Mouse (Mus musculus) hindbrain, embryonic 15.5 days (tissue): ENCODE data around the gene Mcat. TPM values are rescaled to one million over a fixed set of nuclear protein-coding genes. Genes with fewer than 3 reads are reported as not detected.

ENCODE experiments used
- ATAC-seq: fragments of 200-750 bp; cut with Nextera tagmentation; 2 replicates; pipeline ENCODE4 v1.8.0; 2017; ENCODE audit warnings: low read depth, moderate number of reproducible peaks, moderate TSS enrichment; ENCODE audit not compliant: low FRiP score
- H3K27ac ChIP-seq: fragments of 300-500 bp; sonication (generic); replicated peaks from 2 replicates; pipeline ENCODE4 v1.5.1; 2015; ENCODE audit warnings: mild to moderate bottlenecking, inconsistent platforms
- H3K27me3 ChIP-seq: fragments of 300-500 bp; sonication (generic); 2 replicates; pipeline ENCODE4 v1.6.1; 2015; ENCODE audit warnings: control low read depth, inconsistent platforms
- H3K36me3 ChIP-seq: fragments of 300-500 bp; sonication (generic); 2 replicates; pipeline ENCODE4 v1.6.1; 2015; ENCODE audit warnings: control low read depth, inconsistent platforms
- H3K4me1 ChIP-seq: fragments of 300-500 bp; sonication (generic); replicated peaks from 2 replicates; pipeline ENCODE4 v1.6.1; 2015; ENCODE audit warnings: control low read depth, inconsistent platforms
- H3K4me2 ChIP-seq: fragments of 300-500 bp; sonication (generic); 2 replicates; pipeline ENCODE4 v1.6.1; 2015; ENCODE audit warnings: moderate library complexity, mild to moderate bottlenecking, inconsistent platforms
- H3K4me3 ChIP-seq: fragments of 300-500 bp; sonication (generic); 2 replicates; pipeline ENCODE4 v1.5.1; 2015; ENCODE audit warnings: mild to moderate bottlenecking, inconsistent platforms
- H3K9ac ChIP-seq: fragments of 300-500 bp; sonication (generic); 2 replicates; pipeline ENCODE4 v1.6.1; 2015; ENCODE audit warnings: inconsistent platforms
- H3K9me3 ChIP-seq: fragments of 300-500 bp; sonication (generic); 2 replicates; pipeline ENCODE4 v1.6.1; 2016; ENCODE audit warnings: control low read depth, inconsistent platforms
- whole genome bisulfite sequencing: fragments of 180-500 bp; shearing (Covaris S2); methylation state at CpG from one replicate; pipeline ENCODE4 v1.1.7; 2015; 5-methylcytosine and 5-hydroxymethylcytosine counted together
- polyA plus RNA-seq: library from polyadenylated mRNA; unstranded; fragments of >200 nt; fragmentation: Nextera tagmentation; extraction: Ambion mirVana; gene quantifications from 2 replicates; pipeline ENCODE4 v1.2.1, GENCODE M21; 2015

Gene Mcat
- polyA plus RNA-seq, 1 experiment from 2014 or later: 33.1 TPM

DNA sequence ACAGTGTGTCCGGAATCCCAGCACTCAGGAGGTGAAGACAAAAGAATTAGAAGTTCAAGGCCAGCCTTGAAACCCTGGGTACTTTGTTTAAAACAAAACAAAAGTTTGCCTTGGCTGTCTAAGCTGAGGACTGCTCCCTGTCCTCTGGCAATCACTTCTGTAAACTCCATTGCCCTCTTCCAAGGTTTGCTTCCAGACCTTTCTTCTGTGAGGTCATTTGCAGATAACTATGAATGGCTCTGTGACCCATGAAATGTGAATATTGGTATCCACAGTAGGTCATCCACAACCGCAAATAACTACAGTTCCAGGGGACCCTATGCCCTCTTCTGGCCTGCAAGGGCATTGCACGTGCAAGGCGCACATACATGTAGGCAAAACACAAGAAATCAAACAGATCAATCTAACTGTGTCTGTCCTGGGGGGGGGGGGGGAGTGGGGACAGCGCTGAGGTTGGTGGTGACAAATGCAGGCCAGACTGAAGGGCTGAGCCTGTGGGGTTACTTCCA, 31.6 kb downstream of the Mcat start:
- Histone ChIP-seq H3K27ac (no peak overlapping the region), H3K4me2 (no peak overlapping the region), H3K4me3 (no peak overlapping the region), H3K9me3 (no peaks in the 10 kb centered on the region), H3K36me3 (no peaks in the 10 kb centered on the region), H3K4me1 (peaks cover 4% of the 10 kb centered on the region), H3K27me3 (peaks cover 20% of the 10 kb centered on the region), H3K9ac (no peak overlapping the region)
- ATAC-seq: no peak
- WGBS: 92% methylated on average over 4 of the region's 5 CpGs

DNA sequence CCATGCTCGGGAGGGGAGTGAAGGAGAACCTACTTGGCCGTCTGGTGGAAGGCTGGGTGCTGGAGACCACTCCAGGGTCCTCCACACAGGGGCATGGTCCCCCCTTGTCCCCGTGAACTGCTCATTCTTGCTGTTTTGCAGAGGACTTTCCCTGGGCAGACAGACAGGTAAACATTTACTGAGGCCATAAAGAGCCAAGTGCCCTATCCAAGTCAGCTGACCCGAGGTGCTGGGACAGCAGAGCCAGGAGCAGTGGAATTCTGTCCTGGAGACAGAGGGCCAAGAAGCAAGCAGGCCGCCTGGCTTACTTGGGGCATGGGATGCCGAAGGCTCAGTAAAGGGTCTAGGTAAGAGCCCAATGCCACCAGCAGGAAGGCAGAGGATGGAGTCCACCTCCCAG, 32.9 kb downstream of the Mcat start:
- Histone ChIP-seq H3K36me3 (no peaks in the 10 kb centered on the region), H3K4me1 (peaks cover 15% of the 10 kb centered on the region), H3K4me3 (no peak overlapping the region), H3K9me3 (no peaks in the 10 kb centered on the region), H3K27me3 (peaks cover 32% of the 10 kb centered on the region), H3K4me2 (no peak overlapping the region), H3K9ac (no peak overlapping the region), H3K27ac (no peak overlapping the region)
- 80% methylated on average over 6 of the region's 6 CpGs for WGBS
- ATAC-seq: no peak

DNA sequence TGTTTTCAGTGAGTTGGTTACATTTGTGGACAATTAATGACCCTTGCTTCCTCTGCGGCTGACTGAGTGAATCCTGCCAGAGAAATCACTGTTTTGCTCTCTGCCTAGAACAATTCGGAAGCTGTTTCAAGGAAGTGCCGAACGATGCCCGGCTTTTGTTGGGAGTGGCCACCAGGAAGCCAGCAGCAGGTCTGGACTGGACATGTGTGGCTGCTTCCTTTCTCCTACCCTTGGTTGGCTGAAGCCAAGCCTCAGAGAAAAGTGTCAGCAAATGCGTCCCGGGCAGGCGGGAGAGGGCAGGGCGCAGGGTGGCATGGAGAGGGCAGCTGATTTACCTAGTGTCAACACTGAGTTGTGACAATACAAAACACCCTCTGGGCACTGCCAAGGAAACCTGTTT, 33.4 kb downstream of the Mcat start:
- H3K9me3 ChIP-seq: no peaks in the 10 kb centered on the region
- no peak overlapping the region for H3K9ac ChIP-seq
- H3K4me3 ChIP-seq: no peak overlapping the region
- no peak overlapping the region for H3K27ac ChIP-seq
- H3K4me2 ChIP-seq: no peak overlapping the region
- ATAC-seq: no peak
- WGBS: 90% methylated on average over 9 of the region's 9 CpGs
- H3K4me1 ChIP-seq: peaks cover 15% of the 10 kb centered on the region
- peaks cover 37% of the 10 kb centered on the region for H3K27me3 ChIP-seq
- no peaks in the 10 kb centered on the region for H3K36me3 ChIP-seq

DNA sequence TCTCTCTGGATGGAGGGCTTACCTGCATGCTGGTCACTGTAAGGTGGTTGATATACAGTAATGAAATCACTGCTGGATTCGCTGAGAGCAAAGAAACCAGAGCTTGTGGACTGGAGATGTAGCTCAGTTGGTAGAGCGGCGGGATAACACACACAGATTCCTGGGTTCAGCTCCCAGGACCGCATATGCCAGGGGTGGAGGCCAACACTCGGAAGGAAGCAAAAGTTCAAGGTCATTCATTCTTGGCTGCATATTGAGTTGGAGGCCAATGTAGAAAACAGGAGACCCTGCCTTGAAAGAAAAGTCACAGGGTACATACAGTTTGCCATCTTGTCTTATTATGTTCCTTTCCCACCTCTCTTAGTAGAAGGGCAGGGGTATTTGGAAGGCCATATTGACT, 33.8 kb downstream of the Mcat start:
- no peaks in the 10 kb centered on the region for H3K36me3 ChIP-seq
- H3K9me3 ChIP-seq: no peaks in the 10 kb centered on the region
- no peak overlapping the region for H3K4me3 ChIP-seq
- H3K4me1 ChIP-seq: peaks cover 15% of the 10 kb centered on the region
- peaks cover 40% of the 10 kb centered on the region for H3K27me3 ChIP-seq
- no peak overlapping the region for H3K27ac ChIP-seq
- WGBS: 84% methylated on average over 5 of the region's 5 CpGs
- H3K9ac ChIP-seq: no peak overlapping the region
- H3K4me2 ChIP-seq: no peak overlapping the region
- no peak for ATAC-seq

DNA sequence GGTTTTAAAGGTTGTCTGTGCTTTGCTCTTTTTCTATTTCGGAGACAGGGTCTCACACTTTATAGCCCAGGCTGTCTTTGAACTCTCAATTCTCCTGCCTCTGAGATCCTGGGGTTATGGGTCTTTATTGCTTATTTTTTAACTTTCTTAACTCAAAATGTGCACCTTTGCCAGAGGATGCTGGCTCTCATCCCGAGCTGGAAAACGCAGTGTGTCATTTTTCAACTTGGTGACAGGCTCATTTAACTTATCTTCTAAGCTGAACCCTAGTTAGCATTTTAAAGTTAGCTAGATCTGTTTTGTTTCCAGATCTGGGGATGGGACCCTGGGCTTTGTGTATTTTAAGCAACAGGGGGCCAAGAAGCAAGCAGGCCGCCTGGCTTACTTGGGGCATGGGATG, 34.7 kb downstream of the Mcat start:
- no peaks in the 10 kb centered on the region for H3K9me3 ChIP-seq
- no peak overlapping the region for H3K27ac ChIP-seq
- 71% methylated on average over 4 of the region's 4 CpGs for WGBS
- no peak for ATAC-seq
- H3K36me3 ChIP-seq: no peaks in the 10 kb centered on the region
- no peak overlapping the region for H3K4me2 ChIP-seq
- H3K4me3 ChIP-seq: no peak overlapping the region
- H3K27me3 ChIP-seq: peaks cover 41% of the 10 kb centered on the region
- no peak overlapping the region for H3K9ac ChIP-seq
- H3K4me1 ChIP-seq: peaks cover 16% of the 10 kb centered on the region

DNA sequence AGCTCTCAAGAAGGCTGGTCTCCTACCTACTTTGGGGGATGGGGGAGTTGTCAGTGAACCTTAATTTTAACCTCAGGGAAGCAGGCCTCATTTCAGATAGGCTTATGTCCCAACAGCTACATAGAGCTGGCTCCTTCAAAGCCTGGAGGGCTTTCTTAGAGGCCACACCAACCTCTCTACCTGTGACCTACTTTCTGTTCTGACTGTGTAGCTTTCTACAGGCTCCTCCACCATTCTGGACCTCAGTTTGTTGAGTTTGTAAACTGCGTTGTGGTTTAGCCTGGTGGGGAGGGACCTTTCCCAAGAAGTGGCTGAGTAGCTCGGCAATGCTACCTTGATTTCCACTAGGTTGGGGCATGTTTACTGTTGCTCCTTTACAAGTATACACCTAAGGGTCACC, 35.8 kb downstream of the Mcat start:
- peaks cover 24% of the 10 kb centered on the region for H3K4me1 ChIP-seq
- no peak for ATAC-seq
- H3K27ac ChIP-seq: no peak overlapping the region
- H3K27me3 ChIP-seq: peaks cover 41% of the 10 kb centered on the region
- H3K4me2 ChIP-seq: no peak overlapping the region
- H3K9me3 ChIP-seq: no peaks in the 10 kb centered on the region
- H3K9ac ChIP-seq: no peak overlapping the region
- H3K4me3 ChIP-seq: no peak overlapping the region
- H3K36me3 ChIP-seq: no peaks in the 10 kb centered on the region
- 88% methylated on average over 2 of the region's 2 CpGs for WGBS

DNA sequence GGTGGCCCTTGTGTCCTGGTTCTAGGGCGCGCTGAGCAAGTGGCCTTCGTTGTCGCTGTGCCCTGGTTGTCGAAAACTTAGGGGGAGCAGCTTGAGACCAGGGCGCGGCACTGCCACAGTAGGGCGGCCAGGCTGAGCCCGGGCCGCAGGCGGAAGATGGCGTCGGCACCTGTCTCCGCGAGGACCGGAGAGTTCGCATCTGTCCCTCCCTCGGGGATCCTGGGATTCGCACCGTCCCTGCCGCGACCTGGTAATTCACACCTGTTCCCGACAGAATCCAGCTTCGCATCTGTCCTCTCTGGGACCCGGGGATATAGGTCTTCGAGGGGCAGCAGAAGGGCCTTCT, 36.5 kb downstream of the Mcat start:
- WGBS: 2% methylated on average over 26 of the region's 26 CpGs
- Histone ChIP-seq H3K27ac (no peak overlapping the region), H3K4me2 (peak overlapping the region; percentile 94), H3K27me3 (peaks cover 41% of the 10 kb centered on the region), H3K9ac (peak overlapping the region; percentile 34), H3K36me3 (no peaks in the 10 kb centered on the region), H3K9me3 (no peaks in the 10 kb centered on the region), H3K4me3 (peak overlapping the region; percentile 45), H3K4me1 (peaks cover 24% of the 10 kb centered on the region)
- ATAC-seq: no peak

DNA sequence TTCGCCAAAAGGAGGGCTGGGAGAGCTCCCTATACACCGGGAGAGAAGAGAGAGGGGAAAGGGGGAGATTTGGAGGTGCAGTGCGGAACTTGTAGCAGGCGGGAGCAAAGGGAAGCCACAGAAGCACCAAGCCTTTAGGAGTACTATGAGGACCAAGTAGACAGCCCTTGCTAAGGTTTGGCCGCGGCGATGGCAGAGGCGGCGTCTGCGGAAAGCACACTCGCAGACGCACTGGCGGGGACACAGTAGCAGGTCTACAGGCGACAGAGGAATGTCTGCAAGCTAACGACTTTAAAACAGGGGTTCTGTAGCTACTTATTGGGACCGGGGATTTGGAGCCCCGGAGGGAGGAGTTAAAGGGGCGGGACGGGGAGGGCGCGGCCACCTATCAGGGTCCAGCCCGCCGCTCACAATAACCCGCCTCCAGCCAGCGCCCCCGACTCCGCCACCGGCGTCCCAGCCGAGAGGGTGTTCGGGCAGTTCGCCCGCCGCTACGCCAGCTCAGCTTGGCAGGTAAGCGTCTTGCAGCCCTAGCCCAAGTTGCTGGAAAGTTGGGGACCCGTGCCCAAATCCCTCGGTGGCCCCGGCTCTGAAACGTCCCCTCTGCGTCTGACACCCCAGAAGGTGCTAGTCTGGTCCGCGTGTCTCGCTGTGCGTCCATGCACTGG, 37.0 kb downstream of the Mcat start, which contains the start of gene Bik:
Bik (plus strand) TSS at position 439 of the 668 bp plus-strand sequence.
- no peak for ATAC-seq
- 0% methylated on average over 45 of the region's 45 CpGs for WGBS

DNA sequence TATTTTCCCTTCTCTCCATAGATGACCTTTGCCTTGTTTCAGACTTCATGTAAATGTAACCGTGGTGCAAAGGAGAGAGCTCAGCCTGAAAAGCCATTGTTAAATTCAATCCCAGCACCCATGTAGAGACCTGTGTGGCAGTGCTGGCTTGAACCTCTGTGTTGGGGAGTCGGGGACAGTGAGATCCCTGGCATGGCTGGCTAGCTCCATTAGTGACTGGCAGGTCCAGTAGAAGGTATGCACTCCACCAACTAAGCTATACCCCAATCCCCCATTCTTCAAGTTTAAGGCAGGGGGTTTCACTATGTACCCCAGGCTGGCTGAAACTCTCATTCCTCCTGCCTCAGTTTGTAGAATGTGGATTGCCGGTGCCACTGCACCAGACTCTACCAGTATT, 39.3 kb downstream of the Mcat start:
- no peaks in the 10 kb centered on the region for H3K9me3 ChIP-seq
- 70% methylated on average over 3 of the region's 3 CpGs for WGBS
- H3K36me3 ChIP-seq: no peaks in the 10 kb centered on the region
- no peak overlapping the region for H3K4me3 ChIP-seq
- H3K27ac ChIP-seq: no peak overlapping the region
- H3K4me2 ChIP-seq: no peak overlapping the region
- peaks cover 24% of the 10 kb centered on the region for H3K4me1 ChIP-seq
- no peak for ATAC-seq
- H3K9ac ChIP-seq: no peak overlapping the region
- peaks cover 41% of the 10 kb centered on the region for H3K27me3 ChIP-seq

More for the DNA sequence above, 37.0 kb downstream of the Mcat start, which contains the start of gene Bik:
- Histone ChIP-seq H3K27me3 (peaks cover 41% of the 10 kb centered on the region), H3K4me2 (peak within 1 kb of the TSS; percentile 94), H3K4me1 (peaks cover 24% of the 10 kb centered on the region), H3K9me3 (no peaks in the 10 kb centered on the region), H3K36me3 (no peaks in the 10 kb centered on the region), H3K9ac (peak within 1 kb of the TSS; percentile 34), H3K4me3 (peak within 1 kb of the TSS; percentile 45), H3K27ac (no peak within 1 kb of the TSS)

DNA sequence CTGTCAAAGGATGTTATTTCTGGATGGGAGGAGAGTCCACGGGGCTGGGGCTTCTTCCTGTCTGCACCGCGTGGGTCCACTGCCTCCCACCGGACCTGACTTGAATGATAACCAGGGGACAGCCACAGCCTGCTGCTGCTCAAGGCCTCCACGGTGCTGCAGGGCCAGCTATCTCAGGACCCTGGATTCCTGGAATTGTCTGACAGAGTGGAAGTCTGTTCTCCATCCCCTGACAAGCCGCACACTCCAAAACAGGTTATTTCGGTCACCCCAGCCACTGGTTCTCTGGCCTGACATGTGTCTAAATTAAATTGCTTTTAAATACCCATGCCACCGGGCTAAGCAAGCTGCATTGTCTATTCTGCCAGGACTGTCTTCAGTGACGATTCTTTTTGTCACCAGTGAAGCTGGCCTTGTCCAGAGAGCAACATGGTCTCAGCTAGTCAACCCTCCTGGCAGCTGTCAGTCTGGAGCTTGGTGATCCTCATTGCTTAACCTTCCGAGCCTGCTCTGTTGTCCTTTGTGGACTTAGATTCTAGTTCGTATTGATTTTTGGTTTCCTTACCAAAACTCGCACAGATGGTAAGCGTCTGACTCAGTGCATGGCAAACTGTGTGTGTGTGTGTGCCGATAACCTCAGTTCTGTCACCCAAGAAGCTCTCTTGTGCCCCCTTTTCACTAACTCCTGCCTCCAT, 39.8 kb downstream of the Mcat start:
- 43% methylated on average over 14 of the region's 14 CpGs for WGBS
- no peak; the same call in 1 of the 2 replicates for ATAC-seq
- Histone ChIP-seq H3K27me3 (peaks cover 39% of the 10 kb centered on the region), H3K4me2 (no peak overlapping the region), H3K4me3 (no peak overlapping the region), H3K9ac (no peak overlapping the region), H3K9me3 (no peaks in the 10 kb centered on the region), H3K4me1 (peaks cover 24% of the 10 kb centered on the region), H3K27ac (no peak overlapping the region), H3K36me3 (no peaks in the 10 kb centered on the region)

DNA sequence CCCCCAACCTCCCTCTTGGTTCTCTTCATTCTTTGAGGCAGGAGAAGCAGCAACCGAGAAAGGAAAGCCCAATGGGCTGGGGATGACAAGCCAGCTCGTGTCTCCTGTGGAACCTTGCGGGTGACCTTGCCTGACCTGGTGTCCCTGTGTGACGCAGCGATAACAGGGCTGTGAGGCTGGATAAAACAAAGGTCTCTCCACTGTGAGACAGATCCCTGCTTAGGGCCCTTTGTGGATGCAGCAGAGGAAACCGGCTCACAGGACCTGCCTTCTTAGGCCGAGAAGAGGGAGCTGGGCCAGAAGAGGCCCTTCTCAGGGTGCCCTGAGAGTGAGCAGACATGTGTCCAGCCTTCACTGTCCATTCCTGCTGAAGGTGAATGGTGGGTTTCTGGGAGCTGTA, 40.4 kb downstream of the Mcat start:
- no peak overlapping the region for H3K4me3 ChIP-seq
- no peak overlapping the region for H3K4me2 ChIP-seq
- no peak overlapping the region for H3K9ac ChIP-seq
- no peaks in the 10 kb centered on the region for H3K36me3 ChIP-seq
- H3K4me1 ChIP-seq: peaks cover 24% of the 10 kb centered on the region
- peaks cover 33% of the 10 kb centered on the region for H3K27me3 ChIP-seq
- no peaks in the 10 kb centered on the region for H3K9me3 ChIP-seq
- WGBS: 21% methylated on average over 7 of the region's 7 CpGs
- H3K27ac ChIP-seq: no peak overlapping the region
- ATAC-seq: no peak

DNA sequence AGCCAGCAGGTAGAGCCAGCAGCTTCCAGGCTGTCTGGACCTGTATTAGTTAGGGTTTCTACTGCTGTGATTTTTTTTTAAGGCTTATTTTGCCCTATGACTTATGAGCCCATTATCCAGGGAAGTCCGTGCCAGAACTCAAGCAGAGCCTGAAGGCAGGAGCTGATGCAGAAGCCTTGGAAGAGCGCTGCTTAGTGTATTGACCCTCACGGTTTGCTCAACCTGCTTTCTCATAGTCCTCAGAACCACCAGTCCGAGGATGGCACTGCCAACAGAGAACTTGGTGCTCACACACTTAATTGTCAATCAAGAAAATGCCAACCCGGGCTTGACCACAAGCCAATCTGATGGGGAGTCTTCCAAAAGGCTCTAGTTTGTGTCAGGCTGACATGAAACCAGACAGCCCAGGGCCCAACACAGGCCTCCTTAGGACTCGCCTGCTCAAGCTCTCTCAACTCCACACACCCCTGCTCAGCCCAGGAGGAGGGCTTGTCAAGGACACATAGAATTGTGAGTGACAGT, 42.7 kb downstream of the Mcat start:
- no peaks in the 10 kb centered on the region for H3K36me3 ChIP-seq
- no peak overlapping the region for H3K27ac ChIP-seq
- ATAC-seq: no peak
- H3K4me1 ChIP-seq: peaks cover 9% of the 10 kb centered on the region
- H3K9ac ChIP-seq: no peak overlapping the region
- no peak overlapping the region for H3K4me2 ChIP-seq
- no peak overlapping the region for H3K4me3 ChIP-seq
- no peaks in the 10 kb centered on the region for H3K9me3 ChIP-seq
- 82% methylated on average over 6 of the region's 6 CpGs for WGBS
- H3K27me3 ChIP-seq: peaks cover 11% of the 10 kb centered on the region
